ENCODE assay signal across 21 mouse cellular contexts in the genomic region with DNA sequence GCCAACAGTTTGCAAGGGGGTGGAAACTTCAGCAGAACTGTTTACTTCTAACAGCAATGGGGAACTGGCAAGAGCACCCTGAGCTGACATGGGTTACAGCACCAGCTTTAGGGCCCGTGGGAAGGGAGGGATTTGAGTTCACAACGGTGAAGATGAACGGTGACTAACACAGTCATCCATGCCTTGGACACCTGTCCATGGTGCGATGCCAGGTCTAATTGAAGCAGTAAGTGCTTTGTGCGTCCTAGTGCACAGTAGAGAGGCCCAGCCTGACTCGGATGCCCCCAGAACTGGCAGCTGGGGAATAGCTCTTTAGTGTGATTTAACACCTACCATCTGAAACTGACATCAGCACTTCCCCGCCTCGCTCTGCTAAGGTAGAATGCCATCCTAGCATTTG.
DNase-seq lines count a peak whose midpoint lies in the region; ATAC-seq and TF ChIP-seq lines count a peak whose summit lies in the region.
"Had no signal": no experiment of that assay in that cellular context is flagged by ENCODE, and none has a peak within 500 bp of the region (broad histone marks: within the 10 kb centered on the region; RNA-seq: fewer than 3 reads in every experiment).

No protein-coding gene starts in this region.

- TF ChIP-seq CTCF in midbrain, postnatal 0 days (IDR thresholded peaks at IDR 0.05), result no peak

- H3K27ac ChIP-seq in forebrain, embryonic 14.5 days (ENCODE audit: low read depth, low read length), result peak overlapping the region; percentile 60; the same call in 1 of the 2 replicates
- H3K27ac ChIP-seq in forebrain, embryonic 16.5 days (ENCODE audit: low read length), result no peak overlapping the region
- H3K27ac ChIP-seq in midbrain, postnatal 0 days (ENCODE audit: low read depth, low read length), result no peak overlapping the region
- no peak overlapping the region for H3K27ac ChIP-seq in midbrain, embryonic 16.5 days (ENCODE audit: low read length)
- H3K27ac ChIP-seq: embryonic facial prominence, embryonic 13.5 days; heart, adult 2 months; heart, embryonic 13.5 days; hindbrain, embryonic 12.5 days; kidney, embryonic 15.5 days; liver, embryonic 13.5 days had no signal

- H3K4me1 ChIP-seq in forebrain, embryonic 14.5 days (ENCODE audit: control insufficient read depth, insufficient read depth, low read length), result peaks cover 6% of the 10 kb centered on the region
- H3K4me1 ChIP-seq in forebrain, embryonic 16.5 days (replicated peaks; ENCODE audit: control insufficient read depth, insufficient read depth, low read length), result peaks cover 11% of the 10 kb centered on the region
- H3K4me1 ChIP-seq in midbrain, postnatal 0 days (ENCODE audit: insufficient read depth, low read length), result no peaks in the 10 kb centered on the region
- H3K4me1 ChIP-seq in midbrain, embryonic 16.5 days (ENCODE audit: control insufficient read depth, insufficient read depth, low read length), result no peaks in the 10 kb centered on the region
- H3K4me1 ChIP-seq: embryonic facial prominence, embryonic 13.5 days; liver, embryonic 13.5 days had no signal

- H3K27me3 ChIP-seq in forebrain, embryonic 14.5 days (replicated peaks; ENCODE audit: control insufficient read depth, insufficient read depth, low read length), result no peaks in the 10 kb centered on the region
- H3K27me3 ChIP-seq in forebrain, embryonic 16.5 days (replicated peaks; ENCODE audit: control insufficient read depth, insufficient read depth, low read length), result no peaks in the 10 kb centered on the region
- no peaks in the 10 kb centered on the region for H3K27me3 ChIP-seq in midbrain, postnatal 0 days (ENCODE audit: insufficient read depth, low read length)
- no peaks in the 10 kb centered on the region for H3K27me3 ChIP-seq in midbrain, embryonic 16.5 days (ENCODE audit: control insufficient read depth, insufficient read depth, low read depth, low read length)
- H3K27me3 ChIP-seq: embryonic facial prominence, embryonic 13.5 days; hindbrain, embryonic 12.5 days; liver, embryonic 13.5 days had no signal

- peak; percentile 61; the same call in 1 of the 2 replicates for ATAC-seq in forebrain, embryonic 14.5 days
- ATAC-seq in forebrain, embryonic 16.5 days, result no peak
- ATAC-seq in midbrain, postnatal 0 days (ENCODE audit: low FRiP score), result no peak
- no peak for ATAC-seq in midbrain, embryonic 16.5 days

- WGBS in forebrain, embryonic 14.5 days, result 72% methylated on average over 8 of the region's 8 CpGs
- WGBS in forebrain, embryonic 16.5 days, result 61% methylated on average over 8 of the region's 8 CpGs
- WGBS in midbrain, postnatal 0 days, result 91% methylated on average over 8 of the region's 8 CpGs
- WGBS in midbrain, embryonic 16.5 days, result 80% methylated on average over 8 of the region's 8 CpGs

- no peaks in the 10 kb centered on the region for H3K9me3 ChIP-seq in forebrain, embryonic 14.5 days (replicated peaks; ENCODE audit: control insufficient read depth, low read length)
- no peaks in the 10 kb centered on the region for H3K9me3 ChIP-seq in forebrain, embryonic 16.5 days (ENCODE audit: control insufficient read depth, low read length)
- H3K9me3 ChIP-seq in midbrain, postnatal 0 days (ENCODE audit: low read length), result no peaks in the 10 kb centered on the region
- H3K9me3 ChIP-seq in midbrain, embryonic 16.5 days (replicated peaks; ENCODE audit: control insufficient read depth, low read length, poor library complexity, severe bottlenecking), result no peaks in the 10 kb centered on the region
- H3K9me3 ChIP-seq: embryonic facial prominence, embryonic 13.5 days; heart, embryonic 13.5 days; hindbrain, embryonic 12.5 days; kidney, embryonic 15.5 days; liver, embryonic 13.5 days had no signal

- H3K9ac ChIP-seq in forebrain, embryonic 14.5 days (ENCODE audit: low read length), result no peak overlapping the region
- H3K9ac ChIP-seq in forebrain, embryonic 16.5 days (replicated peaks; ENCODE audit: low read depth, low read length), result no peak overlapping the region
- H3K9ac ChIP-seq in midbrain, postnatal 0 days (replicated peaks; ENCODE audit: low read length, poor library complexity, severe bottlenecking), result no peak overlapping the region
- H3K9ac ChIP-seq in midbrain, embryonic 16.5 days (ENCODE audit: low read depth, low read length), result no peak overlapping the region
- H3K9ac ChIP-seq: embryonic facial prominence, embryonic 13.5 days; heart, embryonic 13.5 days; hindbrain, embryonic 12.5 days; kidney, embryonic 15.5 days; liver, embryonic 13.5 days had no signal

- H3K36me3 ChIP-seq in forebrain, embryonic 14.5 days (ENCODE audit: control insufficient read depth, insufficient read depth, low read length), result no peaks in the 10 kb centered on the region
- H3K36me3 ChIP-seq in forebrain, embryonic 16.5 days (ENCODE audit: control insufficient read depth, insufficient read depth), result no peaks in the 10 kb centered on the region
- H3K36me3 ChIP-seq in midbrain, postnatal 0 days (ENCODE audit: insufficient read depth, low read length), result no peaks in the 10 kb centered on the region
- H3K36me3 ChIP-seq in midbrain, embryonic 16.5 days (ENCODE audit: control insufficient read depth, insufficient read depth, low read length), result 0 out of 2 replicates have a peak, but pooled peaks cover 2% of the 10 kb centered on the region
- H3K36me3 ChIP-seq: embryonic facial prominence, embryonic 13.5 days; heart, embryonic 13.5 days; kidney, embryonic 15.5 days; liver, embryonic 13.5 days had no signal

- no peak overlapping the region for H3K4me3 ChIP-seq in forebrain, embryonic 14.5 days (ENCODE audit: low read depth, low read length)
- H3K4me3 ChIP-seq in forebrain, embryonic 16.5 days (replicated peaks; ENCODE audit: low read length), result no peak overlapping the region
- H3K4me3 ChIP-seq in midbrain, postnatal 0 days (ENCODE audit: low read depth, low read length), result no peak overlapping the region
- no peak overlapping the region for H3K4me3 ChIP-seq in midbrain, embryonic 16.5 days (ENCODE audit: low read depth, low read length)
- H3K4me3 ChIP-seq: embryonic facial prominence, embryonic 13.5 days; erythroblast, embryonic 14.5 days; heart, adult 2 months; heart, embryonic 13.5 days; hindbrain, embryonic 12.5 days; kidney, embryonic 15.5 days; liver, embryonic 13.5 days had no signal

- H3K4me2 ChIP-seq in forebrain, embryonic 14.5 days (ENCODE audit: low read length), result no peak overlapping the region
- no peak overlapping the region for H3K4me2 ChIP-seq in forebrain, embryonic 16.5 days (ENCODE audit: low read length)
- H3K4me2 ChIP-seq in midbrain, postnatal 0 days (ENCODE audit: low read depth, low read length, poor library complexity, severe bottlenecking), result no peak overlapping the region
- no peak overlapping the region for H3K4me2 ChIP-seq in midbrain, embryonic 16.5 days (ENCODE audit: low read length)
- H3K4me2 ChIP-seq: embryonic facial prominence, embryonic 13.5 days; heart, embryonic 13.5 days; hindbrain, embryonic 12.5 days; kidney, embryonic 15.5 days; liver, embryonic 13.5 days had no signal

- DNase-seq in forebrain, embryonic 14.5 days (ENCODE audit: low spot score), result peak; percentile 41
- peak; percentile 27 for DNase-seq in midbrain, postnatal 0 days (ENCODE audit: low spot score)
- peak; percentile 63 to 66 for DNase-seq in cerebellum, postnatal 10 days
- DNase-seq in lung, postnatal 25 days (ENCODE audit: low spot score), result no peak
- DNase-seq in thymus, postnatal 10 days (ENCODE audit: low spot score in 2 of 2), result no peak
- DNase-seq: adrenal gland, adult 2 months; gastrocnemius, postnatal 36 days; heart, adult 2 months; heart, postnatal 14 days; kidney, adult 11 months; kidney, postnatal 36 days; liver, embryonic 13.5 days; lung, adult 2 months; lung, postnatal 14 days had no signal

Comparison
In these comparisons a context has a peak if more than half of its experiments do, and no peak if none do; other contexts are left out.
1. DNase-seq: peak in forebrain, embryonic 14.5 days (single experiment), midbrain, postnatal 0 days (single experiment) and cerebellum, postnatal 10 days (2 of 2); none in lung, postnatal 25 days (single experiment) and thymus, postnatal 10 days (0 of 2).